Mouse (Mus musculus): ENCODE measurements around the gene Sel1l2.

The Sel1l2 gene

GRCm38 (mm10) chr2:140389525-140389924 lies at the start of gene Sel1l2:
Gene Sel1l2, minus strand, starts transcription at chr2:140389706.
- no peak for DNase-seq (ENCODE audit: low read depth, low spot score)

GRCm38 (mm10) chr2:140439081-140439480 lies 49.6 kb upstream of the Sel1l2 start:
- DNase-seq (ENCODE audit: low read depth, low spot score): no peak

GRCm38 (mm10) chr2:140427283-140427682 lies 37.8 kb upstream of the Sel1l2 start:
- peak; percentile 18 for DNase-seq (ENCODE audit: low read depth, low spot score)

- DNase-seq (ENCODE audit: low read depth, low spot score): no peak
Observed at GRCm38 (mm10) chr2:140425844-140426243, 36.3 kb upstream of the Sel1l2 start.

GRCm38 (mm10) chr2:140395744-140396231 lies 6.3 kb upstream of the Sel1l2 start:
- DNase-seq (ENCODE audit: low read depth, low spot score): no peak

- DNase-seq (ENCODE audit: low read depth, low spot score): peak; percentile 93
Observed at GRCm38 (mm10) chr2:140395179-140395578, 5.7 kb upstream of the Sel1l2 start, which contains the start of gene Macrod2. Gene Macrod2, plus strand, starts transcription at chr2:140395309.

- DNase-seq (ENCODE audit: low read depth, low spot score): no peak
Observed at GRCm38 (mm10) chr2:140364804-140365203, 24.7 kb downstream of the Sel1l2 start.

- no peak for DNase-seq (ENCODE audit: low read depth, low spot score)
Observed at GRCm38 (mm10) chr2:140359905-140360304, 29.6 kb downstream of the Sel1l2 start.

- DNase-seq (ENCODE audit: low read depth, low spot score): no peak
Observed at GRCm38 (mm10) chr2:140342394-140342793, 47.1 kb downstream of the Sel1l2 start.

GRCm38 (mm10) chr2:140330508-140331306 lies 58.8 kb downstream of the Sel1l2 start:
- no peak for DNase-seq (ENCODE audit: low read depth, low spot score)

GRCm38 (mm10) chr2:140302976-140303708 lies 86.4 kb downstream of the Sel1l2 start:
- no peak for DNase-seq (ENCODE audit: low read depth, low spot score)

GRCm38 (mm10) chr2:140297155-140297554 lies 92.4 kb downstream of the Sel1l2 start:
- DNase-seq (ENCODE audit: low read depth, low spot score): no peak

- peak; percentile 82 for DNase-seq (ENCODE audit: low read depth, low spot score)
Observed at GRCm38 (mm10) chr2:140293820-140294219, 95.7 kb downstream of the Sel1l2 start.

GRCm38 (mm10) chr2:140280808-140281207 lies 108.7 kb downstream of the Sel1l2 start:
- no peak for DNase-seq (ENCODE audit: low read depth, low spot score)

- no peak for DNase-seq (ENCODE audit: low read depth, low spot score)
Observed at GRCm38 (mm10) chr2:140255595-140256141, 133.8 kb downstream of the Sel1l2 start.

GRCm38 (mm10) chr2:140254256-140254655 lies 135.2 kb downstream of the Sel1l2 start:
- no peak for DNase-seq (ENCODE audit: low read depth, low spot score)

- no peak for DNase-seq (ENCODE audit: low read depth, low spot score)
Observed at GRCm38 (mm10) chr2:140243105-140243504, 146.4 kb downstream of the Sel1l2 start.

- no peak for DNase-seq (ENCODE audit: low read depth, low spot score)
Observed at GRCm38 (mm10) chr2:140242398-140242797, 147.1 kb downstream of the Sel1l2 start.

- peak; percentile 55 for DNase-seq (ENCODE audit: low read depth, low spot score)
Observed at GRCm38 (mm10) chr2:140237245-140237644, 152.3 kb downstream of the Sel1l2 start.

- DNase-seq (ENCODE audit: low read depth, low spot score): peak; percentile 42
Observed at GRCm38 (mm10) chr2:140230295-140230694, 159.2 kb downstream of the Sel1l2 start.

- no peak for DNase-seq (ENCODE audit: low read depth, low spot score)
Observed at GRCm38 (mm10) chr2:140220325-140220724, 169.2 kb downstream of the Sel1l2 start.

GRCm38 (mm10) chr2:140215965-140216364 lies 173.5 kb downstream of the Sel1l2 start:
- DNase-seq (ENCODE audit: low read depth, low spot score): no peak

Measured in telencephalon, adult 2 months (tissue).